Mouse (Mus musculus): ENCODE results near the gene Abhd2.
"Not testable (repeated sequence)": the region's sequence is repeated elsewhere in the genome, so short reads cannot be mapped to it uniquely, and the experiment has no call there.

Abhd2 gene

GRCm38 (mm10) chr7:79267690-79268388 is 5.2 kb upstream of the Abhd2 start:
- DNase-seq (ENCODE audit: low spot score): no peak

GRCm38 (mm10) chr7:79268897-79269296 is 4.1 kb upstream of the Abhd2 start:
- no peak for DNase-seq (ENCODE audit: low spot score)

GRCm38 (mm10) chr7:79269411-79269810 is 3.6 kb upstream of the Abhd2 start:
- no peak for DNase-seq (ENCODE audit: low spot score)

GRCm38 (mm10) chr7:79269866-79270265 is 3.1 kb upstream of the Abhd2 start:
- DNase-seq (ENCODE audit: low spot score): no peak

- no peak for DNase-seq (ENCODE audit: low spot score)
Measured at GRCm38 (mm10) chr7:79270961-79271387, 2.0 kb upstream of the Abhd2 start.

GRCm38 (mm10) chr7:79271861-79272788 is 874 bp upstream of the Abhd2 start:
- no peak for DNase-seq (ENCODE audit: low spot score)

- DNase-seq (ENCODE audit: low spot score): no peak
Measured at GRCm38 (mm10) chr7:79273738-79274472, 906 bp downstream of the Abhd2 start.

GRCm38 (mm10) chr7:79274473-79275010 is 1.5 kb downstream of the Abhd2 start:
- DNase-seq (ENCODE audit: low spot score): no peak

GRCm38 (mm10) chr7:79275345-79275744 is 2.3 kb downstream of the Abhd2 start:
- peak; percentile 40 for DNase-seq (ENCODE audit: low spot score)

- DNase-seq (ENCODE audit: low spot score): no peak
Measured at GRCm38 (mm10) chr7:79278432-79278831, 5.4 kb downstream of the Abhd2 start.

GRCm38 (mm10) chr7:79279376-79280029 is 6.5 kb downstream of the Abhd2 start:
- no peak for DNase-seq (ENCODE audit: low spot score)

GRCm38 (mm10) chr7:79282883-79283670 is 10.1 kb downstream of the Abhd2 start:
- no peak for DNase-seq (ENCODE audit: low spot score)

GRCm38 (mm10) chr7:79283671-79283941 is 10.6 kb downstream of the Abhd2 start:
- DNase-seq (ENCODE audit: low spot score): not testable (repeated sequence)

GRCm38 (mm10) chr7:79284160-79284888 is 11.3 kb downstream of the Abhd2 start:
- no peak for DNase-seq (ENCODE audit: low spot score)

GRCm38 (mm10) chr7:79284889-79285280 is 11.9 kb downstream of the Abhd2 start:
- no peak for DNase-seq (ENCODE audit: low spot score)

- DNase-seq (ENCODE audit: low spot score): no peak
Measured at GRCm38 (mm10) chr7:79285408-79285807, 12.4 kb downstream of the Abhd2 start.

- DNase-seq (ENCODE audit: low spot score): no peak
Measured at GRCm38 (mm10) chr7:79287226-79287625, 14.2 kb downstream of the Abhd2 start.

- DNase-seq (ENCODE audit: low spot score): no peak
Measured at GRCm38 (mm10) chr7:79287928-79288327, 14.9 kb downstream of the Abhd2 start.

GRCm38 (mm10) chr7:79288422-79288821 is 15.4 kb downstream of the Abhd2 start:
- DNase-seq (ENCODE audit: low spot score): no peak

- peak; percentile 31 for DNase-seq (ENCODE audit: low spot score)
Measured at GRCm38 (mm10) chr7:79293605-79294232, 20.7 kb downstream of the Abhd2 start.

Measured in T-cell, adult 2 months (primary cell).